Mouse (Mus musculus) heart, postnatal 25 days (tissue): Measurements from ENCODE around the gene Mlx. TPM values are rescaled to one million over a fixed set of nuclear protein-coding genes. Genes with fewer than 3 reads are reported as not detected.

Experiments
- DNase-seq: peaks from one replicate; pipeline ENCODE4 v3.0.0; 2022; ENCODE audit warnings: low spot score
- intact Hi-C: fragments of 180-260 bp; cut with DNase I; formaldehyde crosslinking; loops from one replicate; pipeline ENCODE4 v1.15.1; 2025
- total RNA-seq, 2 experiments: library from RNA; stranded (reverse); gene quantifications; 2 replicates each; pipeline ENCODE4 v1.2.3; 2021

Gene Mlx
- total RNA-seq, 2 experiments from 2014 or later: 19.1 to 21.4 TPM

- intact Hi-C loops: loop anchor here (10.0 kb wide), 2 partner anchors 319 to 349 kb away; partner anchors contain the start of genes Hspb9 and Kat2a
- DNase-seq: peak; percentile 73
These were observed 23.3 kb upstream of the Mlx start for GRCm38 (mm10) chr11:101063676-101064327.

- DNase-seq: no peak
- intact Hi-C loops: loop anchor here (10.0 kb wide), 2 partner anchors 320 to 350 kb away; partner anchors contain the start of genes Hspb9 and Kat2a
These were observed 22.6 kb upstream of the Mlx start for GRCm38 (mm10) chr11:101064462-101064861.

GRCm38 (mm10) chr11:101065002-101065401, 22.1 kb upstream of the Mlx start:
- no peak for DNase-seq
- intact Hi-C loops: loop anchor here (10.0 kb wide), 2 partner anchors 320 to 350 kb away; partner anchors contain the start of genes Hspb9 and Kat2a

- intact Hi-C loops: loop anchor here (2.0 to 10.0 kb wide), 3 partner anchors 84 to 352 kb away; partner anchors contain the start of genes Hspb9 and Kat2a
- DNase-seq: peak; percentile 59
These were observed 20.3 kb upstream of the Mlx start for GRCm38 (mm10) chr11:101066549-101067412.

GRCm38 (mm10) chr11:101069391-101070188, 17.5 kb upstream of the Mlx start, which contains the start of gene Naglu:
Gene Naglu (plus strand): TSS chr11:101070012.
- intact Hi-C loops: loop anchor here (10.0 kb wide), 2 partner anchors 325 to 355 kb away; partner anchors contain the start of genes Hspb9 and Kat2a

GRCm38 (mm10) chr11:101070189-101070527, 16.9 kb upstream of the Mlx start:
- no peak for DNase-seq
- intact Hi-C loops: no loop called here

More at GRCm38 (mm10) chr11:101069391-101070188, 17.5 kb upstream of the Mlx start, which contains the start of gene Naglu:
- peak; percentile 94 for DNase-seq

GRCm38 (mm10) chr11:101070987-101071386, 16.1 kb upstream of the Mlx start:
- DNase-seq: no peak
- intact Hi-C loops: no loop called here

GRCm38 (mm10) chr11:101071810-101072428, 15.2 kb upstream of the Mlx start:
- intact Hi-C loops: no loop called here
- no peak for DNase-seq

- DNase-seq: no peak
- intact Hi-C loops: no loop called here
These were observed 9.0 kb upstream of the Mlx start, which contains the start of gene Hsd17b1 for GRCm38 (mm10) chr11:101078121-101078520. Gene Hsd17b1 (plus strand): TSS chr11:101078411.

GRCm38 (mm10) chr11:101079746-101080145, 7.3 kb upstream of the Mlx start:
- DNase-seq: no peak
- intact Hi-C loops: no loop called here

- intact Hi-C loops: no loop called here
- no peak for DNase-seq
These were observed 6.7 kb upstream of the Mlx start for GRCm38 (mm10) chr11:101080421-101080820.

- DNase-seq: no peak
- intact Hi-C loops: loop anchor here (1.0 kb wide), 1 partner anchor 93 kb away; no protein-coding TSS in a partner anchor
These were observed 5.4 kb upstream of the Mlx start for GRCm38 (mm10) chr11:101081659-101082058.

GRCm38 (mm10) chr11:101082208-101083082, 4.6 kb upstream of the Mlx start, which contains the start of gene Coasy:
Gene Coasy (plus strand): TSS chr11:101082565.
- DNase-seq: peak; percentile 71
- intact Hi-C loops: loop anchor here (1.0 kb wide), 1 partner anchor 92 kb away; no protein-coding TSS in a partner anchor

GRCm38 (mm10) chr11:101083083-101083697, 3.9 kb upstream of the Mlx start:
- no peak for DNase-seq
- intact Hi-C loops: no loop called here

GRCm38 (mm10) chr11:101084246-101084645, 2.8 kb upstream of the Mlx start:
- no peak for DNase-seq
- intact Hi-C loops: no loop called here

GRCm38 (mm10) chr11:101084811-101085210, 2.3 kb upstream of the Mlx start:
- DNase-seq: no peak
- intact Hi-C loops: loop anchor here (5.0 kb wide), 1 partner anchor 167 kb away; the partner anchor contains the start of gene Vps25

GRCm38 (mm10) chr11:101085617-101086322, 1.3 kb upstream of the Mlx start:
- no peak for DNase-seq
- intact Hi-C loops: loop anchor here (5.0 kb wide), 1 partner anchor 167 kb away; the partner anchor contains the start of gene Vps25
